Mouse (Mus musculus) adrenal gland, adult 10 weeks (tissue): ENCODE measurements around the gene Olfr970. TPM values are rescaled to one million over a fixed set of nuclear protein-coding genes. Genes with fewer than 3 reads are reported as not detected.

Experiments used
- polyA plus RNA-seq: library from polyadenylated mRNA; stranded (reverse); fragments of 350-450 nt; fragmentation: Illumina TruSeq; extraction: RNeasy Lipid Tissue Mini Kit (QIAGEN cat#74804); gene quantifications from one replicate; pipeline ENCODE4 v1.2.3, GENCODE M21; 2014; ENCODE audit warnings: low read depth, low replicate concordance

Gene Olfr970
- not detected for polyA plus RNA-seq

GRCm38 (mm10) chr9:39808560-39808959, at the start of gene Olfr970:
TSS of gene Olfr970 (plus strand) at chr9:39808860.

GRCm38 (mm10) chr9:39783153-39783552, 25.5 kb upstream of the Olfr970 start, which contains the start of gene Olfr968:
TSS of gene Olfr968 (minus strand) at chr9:39783253.

GRCm38 (mm10) chr9:39790558-39790957, 18.1 kb upstream of the Olfr970 start, which contains the start of gene Olfr969:
TSS of gene Olfr969 (plus strand) at chr9:39790945.

GRCm38 (mm10) chr9:39836576-39836975, 27.9 kb downstream of the Olfr970 start, which contains the start of gene Olfr971:
TSS of gene Olfr971 (plus strand) at chr9:39836876.

GRCm38 (mm10) chr9:39866122-39866521, 57.5 kb downstream of the Olfr970 start, which contains the start of gene Olfr972:
TSS of gene Olfr972 (plus strand) at chr9:39866422.

Other genes with a start within 250 kb of the Olfr970 start
- gene Olfr959, start 233.3 kb upstream of the Olfr970 start, polyA plus RNA-seq: not detected
- gene AW551984, start 204.5 kb upstream of the Olfr970 start, polyA plus RNA-seq: 27.7 TPM
- gene Olfr148, start 198.2 kb upstream of the Olfr970 start, polyA plus RNA-seq: not detected
- gene Olfr960, start 187.5 kb upstream of the Olfr970 start, polyA plus RNA-seq: not detected
- not detected for gene Olfr961, start 163.8 kb upstream of the Olfr970 start, polyA plus RNA-seq
- gene Olfr963, start 141.7 kb upstream of the Olfr970 start, polyA plus RNA-seq: not detected
- not detected for gene Olfr149, start 101.7 kb upstream of the Olfr970 start, polyA plus RNA-seq
- gene Olfr965, start 97.5 kb upstream of the Olfr970 start, polyA plus RNA-seq: not detected
- not detected for gene Olfr150, start 77.9 kb upstream of the Olfr970 start, polyA plus RNA-seq
- gene Olfr967, start 62.6 kb upstream of the Olfr970 start, polyA plus RNA-seq: not detected
- gene Olfr968, start 25.6 kb upstream of the Olfr970 start, polyA plus RNA-seq: not detected
- gene Olfr969, start 17.9 kb upstream of the Olfr970 start, polyA plus RNA-seq: not detected
- gene Olfr971, start 28.0 kb downstream of the Olfr970 start, polyA plus RNA-seq: not detected
- not detected for gene Olfr972, start 57.6 kb downstream of the Olfr970 start, polyA plus RNA-seq
- gene Olfr229, start 98.5 kb downstream of the Olfr970 start, polyA plus RNA-seq: not detected
- not detected for gene Olfr974, start 128.6 kb downstream of the Olfr970 start, polyA plus RNA-seq
- gene Olfr975, start 143.2 kb downstream of the Olfr970 start, polyA plus RNA-seq: not detected
- not detected for gene Olfr976, start 152.3 kb downstream of the Olfr970 start, polyA plus RNA-seq
- not detected for gene Olfr978, start 183.3 kb downstream of the Olfr970 start, polyA plus RNA-seq
- gene Olfr979, start 194.6 kb downstream of the Olfr970 start, polyA plus RNA-seq: not detected
- gene Olfr980, start 200.7 kb downstream of the Olfr970 start, polyA plus RNA-seq: not detected
- not detected for gene Olfr981, start 212.6 kb downstream of the Olfr970 start, polyA plus RNA-seq